Mouse (Mus musculus): ENCODE measurements around the gene Olfr312.
"Not testable (repeated sequence)": the region's sequence is repeated elsewhere in the genome, so short reads cannot be mapped to it uniquely, and the experiment has no call there.

DNA sequence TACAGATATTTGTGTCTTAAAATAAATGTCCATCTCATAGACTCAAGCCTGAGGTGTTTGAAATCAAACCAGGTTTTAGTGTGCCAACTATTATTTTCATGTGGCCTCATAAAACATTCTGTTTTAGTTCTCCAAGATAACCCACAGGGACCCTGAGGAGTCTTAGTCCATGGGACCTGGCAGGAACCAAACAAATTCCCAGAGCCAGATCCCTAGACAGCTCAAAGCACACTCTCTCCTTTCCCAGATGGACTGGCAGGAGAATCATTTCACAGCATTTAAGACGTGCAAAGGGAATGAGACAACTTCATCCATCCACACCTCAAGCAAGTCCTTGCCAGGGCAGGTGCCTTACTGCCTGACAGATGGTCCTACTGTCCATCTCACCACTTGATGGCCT, 14.3 kb upstream of the Olfr312 start, which contains the start of gene Olfr313:
- not testable (repeated sequence) for TF ChIP-seq EP300, CTCF (IDR thresholded peaks at IDR 0.05; ENCODE audit: low read depth)

Data from heart, postnatal 0 days (tissue).